Mouse (Mus musculus) right cerebral cortex, adult 2 months (tissue): Measurements from ENCODE around the gene Cd44.
A peak's percentile ranks its signal among the peaks of the same experiment; 100 is the strongest.

Source experiments
- DNase-seq, 2 experiments: peaks; one replicate each; pipeline ENCODE4 v3.0.0; 2021 to 2022; ENCODE audit warnings: low spot score in 2 of 2

Cd44 gene

GRCm38 (mm10) chr2:102900875-102901827 lies at the start of gene Cd44:
Cd44 (minus strand) TSS chr2:102901665.
- DNase-seq = peak; percentile 14 to 26

- DNase-seq = no peak
Measured at GRCm38 (mm10) chr2:102948481-102948857, 47.0 kb upstream of the Cd44 start.

DNA sequence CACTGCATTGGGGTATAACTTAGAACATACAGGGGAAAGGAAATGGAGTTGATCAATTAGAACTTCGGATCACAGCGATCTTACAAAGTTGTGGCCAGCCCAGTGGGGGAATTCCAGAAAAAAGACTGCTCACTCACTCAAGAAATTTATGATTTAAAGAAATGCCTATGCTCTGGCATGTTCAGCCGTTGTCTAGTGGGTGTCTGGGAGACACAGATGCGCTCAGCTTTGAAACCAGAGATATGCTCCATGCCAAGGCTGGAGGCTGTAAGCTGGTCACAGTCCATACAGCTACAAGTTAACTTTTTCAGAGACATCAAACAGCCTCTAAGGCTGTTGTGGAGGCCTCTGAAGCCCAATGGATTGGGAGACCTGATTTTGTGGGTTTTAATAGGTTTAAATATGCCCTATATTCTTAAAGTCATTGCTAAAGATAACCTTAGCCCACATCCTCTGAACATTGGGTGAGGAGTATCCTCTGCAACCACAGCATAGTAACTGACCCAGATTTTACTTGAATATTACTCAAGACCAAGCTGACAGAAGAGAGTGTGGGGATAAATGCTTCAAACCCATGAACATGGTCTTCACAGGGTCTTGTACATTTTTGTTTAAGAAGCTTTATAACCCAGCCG lies 46.5 kb upstream of the Cd44 start:
- no peak for DNase-seq

DNA sequence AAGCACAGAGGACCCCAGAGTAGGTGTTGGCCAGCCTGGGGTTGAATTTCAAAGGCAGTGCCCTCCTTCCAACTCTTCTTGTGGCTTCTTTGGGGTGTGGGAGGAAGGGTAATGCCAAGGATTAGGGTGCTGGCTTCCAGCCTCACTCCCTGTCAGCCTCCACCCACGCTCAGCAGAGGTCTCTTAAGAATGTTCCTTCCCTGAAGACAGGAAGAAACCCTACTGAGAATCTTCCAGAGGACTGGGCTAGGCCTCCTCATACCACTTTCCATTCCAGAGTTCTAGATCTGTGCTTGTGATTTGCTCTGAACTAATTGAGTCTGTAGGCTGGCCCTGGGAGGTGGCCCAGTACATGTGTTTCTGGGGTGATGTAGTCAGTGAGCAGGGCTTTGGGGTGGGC lies 43.6 kb upstream of the Cd44 start:
- DNase-seq = no peak

GRCm38 (mm10) chr2:102944415-102945012 lies 43.0 kb upstream of the Cd44 start:
- DNase-seq = no peak

DNA sequence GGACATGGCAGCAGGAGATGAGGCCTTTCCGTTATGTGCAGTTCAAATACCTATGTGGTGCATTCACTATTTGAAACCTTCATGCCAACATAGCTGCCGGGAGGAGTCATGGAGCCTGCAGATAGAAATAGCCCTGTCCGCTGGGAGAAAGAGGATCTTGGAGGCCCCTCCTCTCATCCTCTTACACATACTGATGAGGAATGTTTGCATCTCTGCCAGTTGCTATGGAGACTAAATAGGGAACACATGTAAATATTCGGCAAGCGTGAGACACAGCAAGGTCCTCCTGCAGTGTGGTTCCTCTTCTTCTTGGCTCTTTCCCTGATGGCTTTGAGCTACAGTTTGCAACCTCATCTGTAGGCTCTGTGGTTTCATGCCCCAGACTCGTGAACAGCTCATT lies 42.5 kb upstream of the Cd44 start:
- DNase-seq = peak; percentile 44 to 49

DNA sequence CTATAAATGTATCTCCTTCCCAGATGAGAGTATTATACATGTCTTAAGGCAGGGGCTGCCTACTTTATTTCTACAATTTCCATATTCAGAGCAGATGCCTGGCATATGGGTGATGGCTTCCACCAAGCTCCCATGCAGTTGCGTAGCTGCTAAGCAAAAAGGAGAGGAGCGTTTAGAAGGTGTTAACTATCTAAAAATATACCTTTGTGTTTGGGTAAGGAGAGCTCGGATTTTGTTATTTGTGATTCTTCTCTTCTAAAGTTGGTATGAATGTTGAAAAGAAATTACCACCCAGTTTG lies 41.3 kb upstream of the Cd44 start:
- peak in 1 of 2 experiments; percentile 36 for DNase-seq

GRCm38 (mm10) chr2:102941937-102942781 lies 40.7 kb upstream of the Cd44 start:
- no peak for DNase-seq

GRCm38 (mm10) chr2:102940813-102941361 lies 39.4 kb upstream of the Cd44 start:
- DNase-seq = no peak

- DNase-seq = no peak
Measured at GRCm38 (mm10) chr2:102940158-102940557, 38.7 kb upstream of the Cd44 start.

- no peak for DNase-seq
Measured at GRCm38 (mm10) chr2:102936886-102937285, 35.4 kb upstream of the Cd44 start.

GRCm38 (mm10) chr2:102934834-102935233 lies 33.4 kb upstream of the Cd44 start:
- no peak for DNase-seq

GRCm38 (mm10) chr2:102933787-102934186 lies 32.3 kb upstream of the Cd44 start:
- no peak for DNase-seq

GRCm38 (mm10) chr2:102933142-102933541 lies 31.7 kb upstream of the Cd44 start:
- DNase-seq = no peak

DNA sequence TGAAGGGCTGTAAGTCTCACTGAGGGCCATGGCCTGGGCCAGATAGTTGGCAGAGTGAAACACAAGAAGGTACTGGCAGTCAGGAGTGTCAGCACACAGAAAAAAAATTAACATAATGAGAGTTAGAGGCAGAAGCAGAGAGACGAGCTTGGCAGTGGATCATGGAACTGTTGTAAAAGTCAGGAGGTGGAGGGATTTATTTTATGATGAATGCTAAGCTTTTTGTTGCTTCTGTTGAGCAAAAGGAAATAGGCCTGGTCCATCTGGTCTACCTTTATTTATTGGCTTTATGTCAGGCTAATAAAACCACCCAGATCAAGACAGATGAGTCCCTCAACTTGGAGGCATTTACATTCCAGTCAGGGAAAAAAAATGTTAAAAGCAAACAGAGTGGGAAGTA lies 31.2 kb upstream of the Cd44 start:
- DNase-seq = no peak

- no peak for DNase-seq
Measured at GRCm38 (mm10) chr2:102928211-102928610, 26.7 kb upstream of the Cd44 start.

- DNase-seq = no peak
Measured at GRCm38 (mm10) chr2:102924480-102924879, 23.0 kb upstream of the Cd44 start.

DNA sequence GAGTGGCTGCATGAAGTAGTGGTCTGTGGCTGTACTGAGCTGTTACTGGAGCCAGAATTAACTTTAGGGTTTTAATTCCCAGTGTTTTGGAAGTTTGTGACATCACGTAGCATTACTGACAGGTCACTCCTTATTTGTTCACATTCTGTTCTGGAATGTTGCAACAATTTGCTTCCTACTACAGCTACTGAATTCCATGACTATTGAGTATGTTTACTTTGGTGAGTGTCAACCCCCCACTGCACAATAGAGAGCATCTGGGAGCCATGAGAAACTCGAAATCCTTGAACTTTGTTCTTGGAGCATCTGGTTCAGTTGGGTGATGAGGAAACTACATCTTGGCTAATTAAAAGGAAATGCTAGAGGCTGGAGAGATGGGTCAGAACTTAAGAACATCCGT lies 22.2 kb upstream of the Cd44 start:
- no peak for DNase-seq

DNA sequence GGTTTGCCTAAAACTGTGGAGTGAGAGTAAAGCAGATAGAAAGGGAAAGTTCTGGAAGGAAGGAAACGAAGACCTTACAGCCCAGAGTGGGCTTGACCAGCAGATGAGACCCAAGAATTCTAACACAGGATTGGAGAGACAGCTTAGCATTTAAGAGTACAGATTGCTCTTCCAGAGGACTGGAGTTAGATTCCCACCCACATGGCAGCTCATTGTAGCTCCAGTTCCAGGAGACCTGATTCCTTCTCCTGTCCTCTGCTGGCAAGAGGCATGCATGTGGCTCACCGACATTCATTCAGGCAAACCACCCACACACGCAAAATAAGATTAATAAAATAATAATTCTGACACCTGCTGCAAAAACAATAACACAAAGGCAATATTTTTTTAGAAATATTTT lies 20.6 kb upstream of the Cd44 start:
- peak; percentile 11 to 14 for DNase-seq

- DNase-seq = no peak
Measured at GRCm38 (mm10) chr2:102918301-102918700, 16.8 kb upstream of the Cd44 start.

- peak; percentile 14 to 30 for DNase-seq
Measured at GRCm38 (mm10) chr2:102916596-102916995, 15.1 kb upstream of the Cd44 start.

DNA sequence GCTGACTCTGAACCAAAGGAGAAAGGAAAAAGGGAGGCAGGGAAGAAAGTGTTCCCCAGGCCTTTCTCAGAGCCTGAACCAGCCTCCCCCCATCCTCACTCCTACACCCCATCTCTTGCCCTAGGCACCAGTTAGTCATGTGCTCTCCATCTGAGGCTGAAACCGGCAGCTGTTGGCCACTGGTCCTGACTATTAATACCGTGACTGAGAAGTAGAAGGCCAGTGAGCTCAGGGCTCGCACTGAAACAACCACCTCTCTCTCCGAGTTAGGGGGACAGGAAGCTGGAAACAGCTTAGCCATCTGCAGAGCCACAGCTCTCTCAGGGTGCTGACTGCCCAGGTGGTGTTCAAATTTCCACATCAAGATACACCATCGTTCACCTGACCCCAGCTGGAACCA lies 13.2 kb upstream of the Cd44 start:
- no peak for DNase-seq
